Mouse (Mus musculus): Measurements from ENCODE around the gene Ascl1. TPM values are rescaled to one million over a fixed set of nuclear protein-coding genes. Genes with fewer than 3 reads are reported as not detected.

Gene Ascl1
- polyA plus RNA-seq, 1 experiment from 2014 or later = 4.8 TPM

DNA sequence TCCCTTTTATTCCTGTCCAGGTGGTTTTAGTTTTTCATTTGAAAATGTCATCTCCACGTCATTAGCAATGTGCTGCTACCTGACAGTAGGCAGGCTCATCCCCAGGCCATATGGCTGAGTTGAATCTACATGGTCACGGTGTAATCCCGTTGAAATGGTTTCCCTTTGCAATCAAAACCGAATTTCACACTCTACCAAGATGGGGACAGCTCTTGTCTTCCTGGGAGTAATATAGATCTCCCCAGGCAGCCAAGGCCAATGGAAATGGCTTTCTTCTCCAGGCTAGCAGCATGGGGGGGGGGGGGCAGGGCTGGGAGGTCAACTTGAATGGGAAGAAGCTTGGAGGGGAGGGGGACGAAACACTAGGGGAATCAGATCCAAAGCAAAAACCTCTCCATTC lies 15.6 kb downstream of the Ascl1 start:
- no peak for DNase-seq (ENCODE audit: low spot score)
- H3K27me3 ChIP-seq (replicated peaks; ENCODE audit: low read depth, poor library complexity, severe bottlenecking) = peaks cover 19% of the 10 kb centered on the region
- no peak overlapping the region for H3K4me3 ChIP-seq
- H3K27ac ChIP-seq (replicated peaks) = no peak overlapping the region
- 65% methylated on average over 5 of the region's 5 CpGs for WGBS
- no peaks in the 10 kb centered on the region for H3K36me3 ChIP-seq (replicated peaks)
- no peaks in the 10 kb centered on the region for H3K9me3 ChIP-seq
- H3K4me1 ChIP-seq = no peaks in the 10 kb centered on the region; the same call in 1 of the 2 replicates

DNA sequence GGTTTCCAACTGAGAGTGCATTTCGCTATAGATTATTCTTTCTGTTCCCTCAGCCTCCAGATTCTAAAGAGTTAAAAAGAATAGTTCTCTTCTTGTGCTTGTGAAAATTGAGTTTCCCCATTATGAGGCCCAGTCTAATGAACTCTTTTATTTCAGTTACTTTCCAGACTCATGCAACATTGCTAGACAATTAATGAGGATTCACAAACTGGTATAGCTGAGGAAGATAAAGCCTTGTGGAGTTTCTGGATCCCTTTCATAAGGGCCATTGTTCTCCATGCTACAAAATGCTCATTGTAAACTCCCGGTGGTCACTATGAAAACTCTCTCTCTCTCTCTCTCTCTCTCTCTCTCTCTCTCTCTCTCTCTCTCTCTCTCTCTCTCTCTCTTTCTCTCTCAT lies 18.5 kb downstream of the Ascl1 start:
- Histone ChIP-seq H3K27ac (replicated peaks) (no peak overlapping the region), H3K27me3 (replicated peaks; ENCODE audit: low read depth, poor library complexity, severe bottlenecking) (no peaks in the 10 kb centered on the region; the same call in 1 of the 2 replicates), H3K4me3 (no peak overlapping the region), H3K36me3 (replicated peaks) (no peaks in the 10 kb centered on the region), H3K9me3 (no peaks in the 10 kb centered on the region), H3K4me1 (no peaks in the 10 kb centered on the region; the same call in 1 of the 2 replicates)
- WGBS = 62% methylated on average over 2 of the region's 2 CpGs
- no peak for DNase-seq (ENCODE audit: low spot score)

DNA sequence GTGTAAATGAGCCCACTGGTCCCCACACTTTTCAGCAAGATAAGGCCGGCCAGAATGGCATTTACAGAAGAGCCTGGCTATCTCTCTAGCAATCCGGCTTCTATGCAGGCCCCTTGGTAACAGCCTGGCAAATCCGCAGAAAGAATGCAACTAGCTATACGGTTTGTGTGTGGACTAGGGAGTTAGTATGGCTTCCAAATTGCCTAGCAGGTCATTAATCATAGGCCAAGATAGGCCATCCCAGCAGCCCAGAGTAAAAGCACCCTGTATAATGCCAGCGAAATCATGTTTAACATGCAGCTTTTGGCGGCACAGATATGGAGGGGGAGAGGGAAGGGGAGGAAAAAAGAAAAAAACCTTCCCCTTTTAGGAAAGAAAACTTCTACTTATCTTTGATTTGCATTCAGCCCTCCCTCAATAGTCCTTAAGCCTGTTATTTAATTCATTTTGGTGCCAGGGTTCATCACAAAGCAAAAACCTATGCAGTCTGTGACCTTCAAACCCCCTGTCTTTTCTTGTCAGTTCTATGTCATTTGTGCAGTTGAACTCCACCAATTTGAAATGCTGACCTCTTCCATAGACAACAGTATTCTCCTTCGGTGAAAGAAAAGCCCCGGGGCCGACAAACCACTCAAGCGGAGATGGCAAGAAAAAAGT lies 19.9 kb downstream of the Ascl1 start:
- Histone ChIP-seq H3K36me3 (replicated peaks) (no peaks in the 10 kb centered on the region), H3K9me3 (no peaks in the 10 kb centered on the region), H3K4me3 (no peak overlapping the region), H3K27ac (replicated peaks) (no peak overlapping the region), H3K4me1 (no peaks in the 10 kb centered on the region; the same call in 1 of the 2 replicates), H3K27me3 (replicated peaks; ENCODE audit: low read depth, poor library complexity, severe bottlenecking) (no peaks in the 10 kb centered on the region; the same call in 1 of the 2 replicates)
- WGBS = 66% methylated on average over 10 of the region's 10 CpGs
- DNase-seq (ENCODE audit: low spot score) = no peak

DNA sequence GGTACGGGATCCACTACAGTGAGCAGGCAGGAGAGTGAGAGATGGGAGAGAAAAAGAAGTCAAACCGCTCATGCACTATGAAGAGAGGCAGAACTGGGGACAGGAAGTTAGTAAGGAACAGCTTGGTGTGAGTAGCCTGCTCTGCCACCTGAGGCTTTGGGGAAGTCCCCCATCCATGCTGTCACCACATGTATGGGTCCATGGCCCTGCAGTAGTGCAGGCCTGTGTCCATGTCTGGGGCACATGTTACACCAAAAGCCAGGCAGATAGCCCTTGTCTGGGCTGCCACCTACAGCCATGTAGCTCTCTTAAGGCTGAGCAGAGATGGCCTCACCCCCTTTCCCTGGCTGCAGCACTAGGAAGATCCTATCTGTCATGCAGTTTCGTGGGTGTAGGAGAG lies 42.7 kb downstream of the Ascl1 start:
- Histone ChIP-seq H3K9me3 (no peaks in the 10 kb centered on the region), H3K27ac (replicated peaks) (no peak overlapping the region), H3K27me3 (replicated peaks; ENCODE audit: low read depth, poor library complexity, severe bottlenecking) (0 out of 2 replicates have a peak, but pooled peaks cover 3% of the 10 kb centered on the region), H3K4me3 (no peak overlapping the region), H3K36me3 (replicated peaks) (no peaks in the 10 kb centered on the region), H3K4me1 (peaks cover 24% of the 10 kb centered on the region)
- DNase-seq (ENCODE audit: low spot score) = no peak
- whole genome bisulfite sequencing = 83% methylated on average over 3 of the region's 3 CpGs

DNA sequence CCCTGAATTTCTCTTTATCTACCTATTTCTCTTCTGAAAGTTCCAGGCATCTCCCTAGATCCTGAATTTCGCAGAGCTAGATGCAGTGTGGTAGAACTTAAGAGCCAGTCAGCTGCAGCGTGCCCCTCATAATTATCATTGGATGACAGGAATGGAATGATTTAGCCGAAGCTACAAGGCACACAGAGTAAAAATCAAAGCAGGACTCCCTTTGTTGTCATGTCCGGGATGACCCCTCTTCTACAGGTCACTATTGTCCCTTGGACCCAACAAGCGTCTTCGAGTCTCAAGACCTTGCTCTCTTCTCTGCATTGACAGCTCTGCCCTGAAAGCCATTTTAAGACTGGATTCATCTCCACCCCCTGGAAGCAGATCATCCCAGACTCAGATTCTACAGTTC lies 44.1 kb downstream of the Ascl1 start:
- peaks cover 24% of the 10 kb centered on the region for H3K4me1 ChIP-seq
- WGBS = 74% methylated on average over 6 of the region's 6 CpGs
- DNase-seq (ENCODE audit: low spot score) = no peak
- H3K4me3 ChIP-seq = no peak overlapping the region
- 0 out of 2 replicates have a peak, but pooled peaks cover 3% of the 10 kb centered on the region for H3K27me3 ChIP-seq (replicated peaks; ENCODE audit: low read depth, poor library complexity, severe bottlenecking)
- no peak overlapping the region for H3K27ac ChIP-seq (replicated peaks)
- no peaks in the 10 kb centered on the region for H3K36me3 ChIP-seq (replicated peaks)
- no peaks in the 10 kb centered on the region for H3K9me3 ChIP-seq

DNA sequence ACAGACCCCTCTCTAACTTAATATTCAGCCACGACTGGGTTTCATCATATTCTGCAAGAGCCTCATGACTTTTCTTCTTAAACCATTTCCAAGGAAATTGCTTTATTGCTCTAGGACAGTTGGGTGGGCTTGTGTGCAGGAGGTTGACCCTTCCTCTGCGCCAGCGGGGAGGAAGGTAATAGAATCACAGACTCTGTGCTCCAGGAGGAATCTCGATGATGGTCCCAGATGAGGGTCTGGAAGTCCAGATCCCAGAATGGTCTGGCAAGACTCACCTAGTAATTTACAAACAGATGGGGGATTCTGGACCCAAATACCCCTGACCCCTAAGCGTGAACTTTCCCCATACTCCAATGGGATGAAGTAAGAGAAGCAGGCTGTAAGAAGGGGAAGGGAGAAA lies 45.2 kb downstream of the Ascl1 start:
- Histone ChIP-seq H3K36me3 (replicated peaks) (no peaks in the 10 kb centered on the region), H3K27ac (replicated peaks) (peak overlapping the region; percentile 75), H3K4me3 (peak overlapping the region; percentile 39; the same call in 1 of the 2 replicates), H3K9me3 (no peaks in the 10 kb centered on the region), H3K27me3 (replicated peaks; ENCODE audit: low read depth, poor library complexity, severe bottlenecking) (0 out of 2 replicates have a peak, but pooled peaks cover 3% of the 10 kb centered on the region), H3K4me1 (peaks cover 24% of the 10 kb centered on the region)
- WGBS = 45% methylated on average over 5 of the region's 5 CpGs
- DNase-seq (ENCODE audit: low spot score) = no peak

DNA sequence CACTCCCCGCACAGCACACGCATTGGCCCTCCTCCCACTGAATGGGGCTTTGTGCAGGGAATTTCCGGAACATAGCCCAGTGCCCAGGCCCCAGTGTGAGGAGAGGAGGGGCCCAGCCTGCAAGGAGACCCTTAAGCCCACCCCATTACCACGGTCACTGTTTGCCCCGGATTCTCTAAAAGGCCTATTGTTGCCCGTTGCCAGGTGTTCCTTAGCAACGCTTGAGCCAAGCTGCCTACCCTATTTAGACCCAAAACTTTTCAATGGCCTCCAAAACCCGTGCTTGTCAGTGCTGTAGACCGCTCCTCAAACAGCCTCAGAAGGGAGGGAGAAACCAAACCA lies 45.7 kb downstream of the Ascl1 start:
- Histone ChIP-seq H3K27me3 (replicated peaks; ENCODE audit: low read depth, poor library complexity, severe bottlenecking) (0 out of 2 replicates have a peak, but pooled peaks cover 3% of the 10 kb centered on the region), H3K36me3 (replicated peaks) (no peaks in the 10 kb centered on the region), H3K4me1 (peaks cover 24% of the 10 kb centered on the region), H3K27ac (replicated peaks) (peak overlapping the region; percentile 75), H3K4me3 (peak overlapping the region; percentile 39), H3K9me3 (no peaks in the 10 kb centered on the region)
- under 1% methylated on average over 9 of the region's 9 CpGs for WGBS
- peak; percentile 86 for DNase-seq (ENCODE audit: low spot score)

DNA sequence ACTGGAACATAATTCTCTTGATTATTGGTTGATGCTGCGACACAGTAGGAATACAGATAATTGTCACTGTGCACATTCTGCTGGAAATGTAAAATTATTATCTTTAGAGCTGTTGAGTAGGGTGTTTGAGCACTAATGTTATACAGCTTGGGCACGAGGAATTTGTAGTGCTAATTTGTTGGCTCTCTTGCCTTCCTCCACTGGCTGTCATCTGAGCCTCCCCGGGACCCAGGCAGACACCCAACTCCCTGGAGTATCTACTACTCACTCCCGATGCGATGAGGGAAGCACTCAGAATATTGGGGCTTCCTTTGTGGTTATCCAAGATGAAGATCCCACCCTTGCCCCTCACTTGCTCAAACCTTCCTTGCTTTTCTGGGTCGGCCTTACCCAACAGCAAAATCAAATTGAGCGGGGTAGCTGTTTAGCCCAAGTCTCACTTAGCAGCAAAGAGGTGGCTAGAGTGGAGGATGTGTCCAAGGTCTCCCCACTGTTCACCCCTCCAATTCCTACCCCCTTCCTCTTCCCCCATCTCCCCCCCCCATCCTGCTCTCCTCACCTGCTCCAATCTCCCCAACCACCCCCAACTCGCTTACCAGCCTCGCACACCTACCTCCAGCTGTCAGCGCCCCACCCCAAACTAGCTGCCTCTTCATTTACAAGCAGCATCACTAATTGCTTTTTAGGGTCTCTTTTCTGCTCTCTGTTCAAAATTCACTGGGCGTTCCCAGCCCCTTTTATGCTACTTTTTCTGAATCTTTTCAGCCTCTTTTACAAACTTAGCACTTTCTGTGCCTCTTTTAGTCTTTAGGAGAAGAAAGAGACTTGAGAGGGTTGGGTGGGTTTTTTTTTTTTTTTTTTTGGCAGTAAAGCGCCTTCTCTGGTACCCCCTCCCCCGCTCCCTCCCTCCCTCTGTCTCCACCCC lies 46.4 kb downstream of the Ascl1 start:
- H3K36me3 ChIP-seq (replicated peaks) = no peaks in the 10 kb centered on the region
- 19% methylated on average over 13 of the region's 13 CpGs for WGBS
- peak overlapping the region; percentile 75 for H3K27ac ChIP-seq (replicated peaks)
- peak overlapping the region; percentile 39 for H3K4me3 ChIP-seq
- H3K4me1 ChIP-seq = peaks cover 24% of the 10 kb centered on the region
- peak; percentile 18 for DNase-seq (ENCODE audit: low spot score)
- H3K9me3 ChIP-seq = no peaks in the 10 kb centered on the region
- 0 out of 2 replicates have a peak, but pooled peaks cover 3% of the 10 kb centered on the region for H3K27me3 ChIP-seq (replicated peaks; ENCODE audit: low read depth, poor library complexity, severe bottlenecking)

DNA sequence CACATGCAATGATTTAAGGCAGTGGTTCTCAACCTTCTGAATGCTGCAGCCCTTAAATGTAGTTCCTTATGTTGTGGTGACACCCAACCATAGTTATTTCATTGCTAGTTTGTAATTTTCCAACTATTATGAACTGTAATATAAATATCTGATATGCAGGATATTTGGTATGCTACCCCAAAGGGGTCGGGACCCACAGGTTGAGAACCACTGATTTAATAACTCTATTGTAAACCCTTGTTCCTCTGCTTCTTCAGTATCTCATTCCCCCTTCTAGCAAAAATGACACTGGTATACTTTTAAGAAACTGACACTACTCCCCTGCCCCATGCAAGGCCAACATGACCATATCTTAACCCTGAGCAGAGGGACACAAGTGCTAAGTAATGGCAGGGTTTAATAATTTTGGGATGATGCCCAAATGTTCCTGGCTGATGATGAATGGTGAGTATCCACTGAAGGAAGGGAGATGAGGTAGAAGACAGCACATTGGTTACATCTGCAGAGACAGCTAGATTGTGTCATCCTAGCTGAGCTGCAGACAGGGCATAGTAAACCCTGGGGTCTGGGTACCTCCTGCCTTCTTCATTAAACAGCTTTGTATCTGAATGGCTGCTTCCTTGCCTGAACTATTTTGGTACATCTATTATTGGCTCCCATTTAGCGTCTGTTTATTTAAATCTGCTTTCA lies 47.2 kb downstream of the Ascl1 start:
- no peaks in the 10 kb centered on the region for H3K36me3 ChIP-seq (replicated peaks)
- H3K27ac ChIP-seq (replicated peaks) = no peak overlapping the region
- no peak for DNase-seq (ENCODE audit: low spot score)
- H3K4me1 ChIP-seq = peaks cover 24% of the 10 kb centered on the region
- H3K27me3 ChIP-seq (replicated peaks; ENCODE audit: low read depth, poor library complexity, severe bottlenecking) = 0 out of 2 replicates have a peak, but pooled peaks cover 3% of the 10 kb centered on the region
- H3K9me3 ChIP-seq = no peaks in the 10 kb centered on the region
- H3K4me3 ChIP-seq = no peak overlapping the region
- WGBS = 76% methylated on average over 2 of the region's 2 CpGs

Other genes starting within 250 kb of the Ascl1 start
- not detected in 2 replicates for gene Pah, start 28.1 kb upstream of the Ascl1 start, polyA plus RNA-seq (2016; fragmentation: Nextera tagmentation; extraction: Ambion mirVana)

Data from embryonic facial prominence, embryonic 10.5 days (tissue).